In the genomic region with DNA sequence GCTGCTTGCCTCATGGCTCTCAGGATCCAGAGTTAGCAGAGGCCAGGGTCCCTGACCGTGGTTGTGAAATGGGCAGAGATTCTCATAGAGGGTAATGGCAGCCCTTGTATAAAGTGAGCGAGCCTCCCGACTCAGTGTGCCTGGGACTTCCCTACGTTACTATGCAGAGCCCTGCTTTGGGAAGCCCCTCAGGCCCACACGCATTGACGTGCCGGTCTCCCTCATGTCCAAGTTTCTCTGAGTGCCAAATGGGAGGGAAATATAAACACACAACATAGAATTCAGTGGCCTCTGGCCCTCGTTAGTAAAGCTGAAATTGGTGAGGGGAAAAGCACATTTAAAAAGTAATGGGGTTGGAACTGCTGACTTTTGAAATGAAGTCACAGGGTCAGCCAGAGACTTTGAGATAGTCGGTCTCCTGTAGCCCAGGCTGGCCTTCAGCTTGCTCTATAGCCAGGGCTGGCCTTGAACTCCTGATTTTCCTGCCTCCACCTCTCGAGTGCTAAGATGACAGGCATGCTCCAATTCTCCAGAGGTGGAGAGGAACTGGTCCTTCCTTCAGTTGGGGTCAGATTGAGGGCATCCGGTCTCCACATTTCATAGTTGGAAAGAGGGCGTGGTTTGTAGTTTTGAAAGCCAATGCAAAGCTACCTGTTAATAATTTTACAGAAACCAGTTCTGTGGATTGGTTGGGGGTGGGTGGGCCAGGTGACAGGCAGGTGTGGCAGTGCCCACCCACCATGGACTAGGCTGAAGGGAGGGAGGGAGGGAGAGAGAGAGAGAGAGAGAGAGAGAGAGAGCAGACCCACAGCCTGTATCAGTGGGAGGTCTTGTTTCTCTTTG, we compare ENCODE assay signal across 13 mouse cellular contexts.
A peak's percentile ranks its signal among the peaks of the same experiment; 100 is the strongest.
DNase-seq lines count a peak whose midpoint lies in the region; ATAC-seq lines count a peak whose summit lies in the region.
"Had no signal": no experiment of that assay in that cellular context is flagged by ENCODE, and none has a peak within 500 bp of the region (broad histone marks: within the 10 kb centered on the region; RNA-seq: fewer than 3 reads in every experiment).

No protein-coding gene starts in this region.

- peaks cover 68% of the 10 kb centered on the region for H3K4me1 ChIP-seq in heart, embryonic 13.5 days
- peaks cover 67% of the 10 kb centered on the region for H3K4me1 ChIP-seq in kidney, embryonic 16.5 days (ENCODE audit: insufficient read depth, low read length)
- H3K4me1 ChIP-seq in intestine, embryonic 15.5 days (replicated peaks): peaks cover 52% of the 10 kb centered on the region

- no peak overlapping the region for H3K9ac ChIP-seq in heart, embryonic 13.5 days
- H3K9ac ChIP-seq in kidney, embryonic 16.5 days (replicated peaks; ENCODE audit: low read length): no peak overlapping the region
- H3K9ac ChIP-seq in intestine, embryonic 15.5 days: no peak overlapping the region

- no peak for DNase-seq in heart, adult 9 months (ENCODE audit: low spot score in 2 of 2)
- DNase-seq in kidney, adult 18-20 months: no peak
- DNase-seq in spleen, postnatal 14 days (ENCODE audit: low spot score in 2 of 2): no peak
- DNase-seq in cerebellum, postnatal 25 days: no peak
- DNase-seq: cerebellum, adult 9-11 months; kidney, adult 9 months; layer of hippocampus, adult 9-11 months; thymus, postnatal 36 days had no signal

- H3K27me3 ChIP-seq in heart, embryonic 13.5 days (replicated peaks): no peaks in the 10 kb centered on the region
- no peaks in the 10 kb centered on the region for H3K27me3 ChIP-seq in kidney, embryonic 16.5 days (ENCODE audit: insufficient read depth, low read length)
- H3K27me3 ChIP-seq in intestine, embryonic 15.5 days (replicated peaks): no peaks in the 10 kb centered on the region

- 72% methylated on average over 12 of the region's 12 CpGs for WGBS in heart, embryonic 13.5 days
- WGBS in kidney, embryonic 16.5 days: 54% methylated on average over 12 of the region's 12 CpGs
- WGBS in intestine, embryonic 15.5 days: 52% methylated on average over 12 of the region's 12 CpGs

- H3K36me3 ChIP-seq in heart, embryonic 13.5 days: no peaks in the 10 kb centered on the region
- H3K36me3 ChIP-seq in kidney, embryonic 16.5 days (ENCODE audit: insufficient read depth, low read length): no peaks in the 10 kb centered on the region
- H3K36me3 ChIP-seq in intestine, embryonic 15.5 days: no peaks in the 10 kb centered on the region

- H3K4me3 ChIP-seq in heart, embryonic 13.5 days: no peak overlapping the region
- H3K4me3 ChIP-seq in kidney, embryonic 16.5 days (ENCODE audit: low read length): no peak overlapping the region
- H3K4me3 ChIP-seq in intestine, embryonic 15.5 days (replicated peaks): no peak overlapping the region

- H3K9me3 ChIP-seq in heart, embryonic 13.5 days: peaks cover 4% of the 10 kb centered on the region; the same call in 1 of the 2 replicates
- H3K9me3 ChIP-seq in kidney, embryonic 16.5 days (ENCODE audit: low read length): no peaks in the 10 kb centered on the region
- H3K9me3 ChIP-seq in intestine, embryonic 15.5 days: no peaks in the 10 kb centered on the region

- ATAC-seq in heart, embryonic 13.5 days (ENCODE audit: extremely low read depth, insufficient number of reproducible peaks, low FRiP score, low TSS enrichment): no peak
- peak; percentile 44 for ATAC-seq in kidney, embryonic 16.5 days (ENCODE audit: low FRiP score, low TSS enrichment)
- peak; percentile 51 for ATAC-seq in intestine, embryonic 15.5 days
- ATAC-seq in monocyte, adult 5-6 weeks (replicated peaks; ENCODE audit: insufficient number of reproducible peaks, low FRiP score, low TSS enrichment, poor library complexity, severe bottlenecking): 0 out of 2 replicates have a peak, but pooled peaks have one; percentile 7
- ATAC-seq: forebrain, embryonic 14.5 days had no signal

- H3K4me2 ChIP-seq in heart, embryonic 13.5 days: no peak overlapping the region
- H3K4me2 ChIP-seq in kidney, embryonic 16.5 days (replicated peaks; ENCODE audit: low read depth, low read length): no peak overlapping the region
- H3K4me2 ChIP-seq in intestine, embryonic 15.5 days (replicated peaks): no peak overlapping the region

- H3K27ac ChIP-seq in heart, embryonic 13.5 days (replicated peaks): 0 out of 2 replicates have a peak overlapping the region, but pooled peaks have one; percentile 9
- H3K27ac ChIP-seq in kidney, embryonic 16.5 days (ENCODE audit: low read length): peak overlapping the region; percentile 88
- H3K27ac ChIP-seq in intestine, embryonic 15.5 days: peak overlapping the region; percentile 15; the same call in 1 of the 2 replicates

Comparison
In these comparisons a context has a peak if more than half of its experiments do, and no peak if none do; other contexts are left out.
1. H3K27ac ChIP-seq: peak in every context shown above with its lines; median percentile 88 in kidney, embryonic 16.5 days; 15 in intestine, embryonic 15.5 days; 9 in heart, embryonic 13.5 days.